Mouse (Mus musculus) lung, embryonic 16.5 days (tissue): Measurements from ENCODE around the gene Dnm2. TPM values are rescaled to one million over a fixed set of nuclear protein-coding genes. Genes with fewer than 3 reads are reported as not detected.

ENCODE experiments used
- ATAC-seq: fragments of 200-750 bp; cut with Nextera tagmentation; 2 replicates; pipeline ENCODE4 v1.8.0; 2017; ENCODE audit warnings: low read depth, mild to moderate bottlenecking, moderate library complexity
- H3K27ac ChIP-seq: fragments of 300-500 bp; sonication (generic); 2 replicates; pipeline ENCODE4 v1.5.1; 2014; ENCODE audit warnings: mild to moderate bottlenecking, control low read depth, low read length
- H3K27me3 ChIP-seq: fragments of 300-500 bp; sonication (generic); 2 replicates; pipeline ENCODE4 v1.6.1; 2014; ENCODE audit warnings: low read depth, low read length, mixed read lengths; ENCODE audit not compliant: control insufficient read depth, insufficient read depth
- H3K36me3 ChIP-seq: fragments of 300-500 bp; sonication (generic); 2 replicates; pipeline ENCODE4 v1.6.1; 2014; ENCODE audit warnings: low read length; ENCODE audit not compliant: control insufficient read depth, insufficient read depth
- H3K4me1 ChIP-seq: fragments of 300-500 bp; sonication (generic); replicated peaks from 2 replicates; pipeline ENCODE4 v1.6.1; 2014; ENCODE audit warnings: low read length, mixed read lengths; ENCODE audit not compliant: control insufficient read depth, insufficient read depth
- H3K4me2 ChIP-seq: fragments of 300-500 bp; sonication (generic); 2 replicates; pipeline ENCODE4 v1.6.1; 2014; ENCODE audit warnings: low read depth, low read length, control low read depth
- H3K4me3 ChIP-seq: fragments of 300-500 bp; sonication (generic); 2 replicates; pipeline ENCODE4 v1.5.1; 2014; ENCODE audit warnings: mild to moderate bottlenecking, low read length, control low read depth
- H3K9ac ChIP-seq: fragments of 300-500 bp; sonication (generic); 2 replicates; pipeline ENCODE4 v1.6.1; 2014; ENCODE audit warnings: low read length, control low read depth
- H3K9me3 ChIP-seq: fragments of 300-500 bp; sonication (generic); 2 replicates; pipeline ENCODE4 v1.6.1; 2016; ENCODE audit warnings: low read length; ENCODE audit not compliant: control insufficient read depth
- WGBS: fragments of 180-500 bp; shearing (Covaris S2); extraction: QIAGEN DNeasy Blood & Tissue Kit; methylation state at CpG from one replicate; pipeline ENCODE4 v1.1.7; 2014; 5-methylcytosine and 5-hydroxymethylcytosine counted together
- polyA plus RNA-seq: library from polyadenylated mRNA; unstranded; fragments of >200 nt; fragmentation: Nextera tagmentation; extraction: Ambion mirVana; gene quantifications from 2 replicates; pipeline ENCODE4 v1.2.1, GENCODE M21; 2015

Gene Dnm2
- polyA plus RNA-seq, 1 experiment from 2014 or later, result 77.5 TPM

- Histone ChIP-seq H3K4me3 (no peak overlapping the region), H3K27me3 (no peaks in the 10 kb centered on the region), H3K4me1 (no peaks in the 10 kb centered on the region), H3K9me3 (no peaks in the 10 kb centered on the region), H3K36me3 (peaks cover 66% of the 10 kb centered on the region), H3K27ac (no peak overlapping the region), H3K4me2 (no peak overlapping the region), H3K9ac (no peak overlapping the region)
- 93% methylated on average over 5 of the region's 5 CpGs for WGBS
- no peak for ATAC-seq
Measured at GRCm38 (mm10) chr9:21403745-21404144, 21.0 kb upstream of the Dnm2 start.

- peaks cover 54% of the 10 kb centered on the region for H3K36me3 ChIP-seq
- H3K4me3 ChIP-seq, result no peak overlapping the region
- H3K27ac ChIP-seq, result no peak overlapping the region
- no peak overlapping the region for H3K9ac ChIP-seq
- H3K4me2 ChIP-seq, result no peak overlapping the region
- no peaks in the 10 kb centered on the region for H3K4me1 ChIP-seq
- no peaks in the 10 kb centered on the region for H3K9me3 ChIP-seq
- no peaks in the 10 kb centered on the region for H3K27me3 ChIP-seq
- no peak for ATAC-seq
- 67% methylated on average over 4 of the region's 4 CpGs for WGBS
Measured at GRCm38 (mm10) chr9:21405525-21405924, 19.2 kb upstream of the Dnm2 start.

DNA sequence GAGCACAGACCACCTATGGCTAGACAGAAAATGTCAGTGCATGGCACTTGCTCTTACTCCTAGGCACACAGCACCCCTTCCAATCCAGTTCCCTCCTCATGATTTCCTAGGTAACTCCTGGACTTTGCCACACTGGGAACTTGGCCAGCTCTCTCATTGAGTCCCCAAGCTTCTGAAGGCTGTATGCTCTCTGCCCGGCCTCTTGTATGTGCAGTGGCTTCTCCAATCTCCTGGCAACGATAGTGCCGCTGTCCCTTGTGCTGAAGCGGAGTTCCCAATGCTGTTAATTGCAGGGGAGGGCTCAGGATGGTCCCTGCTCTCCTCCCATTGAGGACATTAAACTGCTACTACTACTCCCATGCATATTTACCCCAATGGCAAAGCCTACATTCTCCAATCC is 16.8 kb upstream of the Dnm2 start:
- H3K27me3 ChIP-seq, result no peaks in the 10 kb centered on the region
- H3K36me3 ChIP-seq, result peaks cover 35% of the 10 kb centered on the region
- H3K4me3 ChIP-seq, result no peak overlapping the region
- 11% methylated on average over 4 of the region's 4 CpGs for WGBS
- no peak for ATAC-seq
- no peak overlapping the region for H3K27ac ChIP-seq
- H3K9ac ChIP-seq, result no peak overlapping the region
- no peaks in the 10 kb centered on the region for H3K9me3 ChIP-seq
- peaks cover 8% of the 10 kb centered on the region for H3K4me1 ChIP-seq
- no peak overlapping the region for H3K4me2 ChIP-seq

DNA sequence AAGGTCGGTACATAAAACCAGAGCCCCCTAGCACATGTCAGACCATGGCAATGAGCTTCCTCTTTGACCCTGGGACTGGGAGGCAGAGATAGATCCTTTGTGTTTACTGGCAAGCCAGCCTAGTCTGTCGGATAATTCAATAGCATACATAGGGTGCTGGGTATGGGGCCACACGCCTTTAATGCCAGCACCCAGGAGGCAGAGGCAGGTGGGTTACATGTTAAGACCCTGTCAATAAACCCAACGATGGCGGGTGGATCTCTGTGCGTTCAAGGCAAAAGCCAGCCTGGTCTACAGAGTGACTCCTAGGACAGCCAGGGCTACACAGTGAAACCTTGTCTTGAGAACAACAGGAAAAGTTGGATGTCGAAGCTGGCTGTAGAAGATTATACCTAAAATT is 16.1 kb upstream of the Dnm2 start:
- no peak for ATAC-seq
- Histone ChIP-seq H3K4me1 (peaks cover 8% of the 10 kb centered on the region), H3K27ac (no peak overlapping the region), H3K4me3 (no peak overlapping the region), H3K36me3 (peaks cover 29% of the 10 kb centered on the region), H3K9me3 (no peaks in the 10 kb centered on the region), H3K9ac (no peak overlapping the region), H3K27me3 (no peaks in the 10 kb centered on the region), H3K4me2 (no peak overlapping the region)
- 71% methylated on average over 7 of the region's 7 CpGs for WGBS

DNA sequence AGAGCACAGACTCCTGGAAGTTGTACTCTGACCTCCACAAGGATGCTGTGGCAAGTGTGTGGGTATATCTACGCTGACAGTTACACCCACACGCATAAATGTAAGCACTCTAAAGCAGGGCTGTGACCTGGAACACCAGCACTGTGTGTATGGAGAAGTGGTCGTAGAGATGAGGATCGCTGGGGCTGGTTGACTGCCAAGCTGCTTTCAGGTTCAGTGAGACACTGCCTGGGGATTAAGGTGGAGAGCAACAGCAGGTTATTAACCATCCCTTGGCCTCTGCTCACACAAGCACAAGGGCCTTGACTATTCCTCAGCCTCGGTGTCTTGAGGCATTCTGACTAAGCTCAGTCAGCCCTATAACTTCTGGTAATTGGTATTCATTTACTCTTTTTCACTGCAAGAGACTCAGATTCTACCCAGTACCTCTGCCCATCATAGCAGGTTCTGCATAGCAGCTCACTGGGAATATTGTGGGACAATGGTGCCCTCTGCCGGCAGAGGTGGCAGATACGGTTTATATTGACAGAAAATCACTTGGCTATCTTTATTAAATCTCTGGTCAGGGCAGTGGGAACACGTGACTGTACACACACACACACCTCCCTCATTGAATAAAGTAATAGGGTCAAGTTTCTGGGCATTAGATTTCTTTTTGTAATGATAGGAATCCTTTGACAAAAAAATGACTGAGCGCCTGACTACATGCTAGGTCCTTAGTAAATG is 15.0 kb upstream of the Dnm2 start:
- H3K27ac ChIP-seq, result no peak overlapping the region
- peaks cover 19% of the 10 kb centered on the region for H3K36me3 ChIP-seq
- H3K27me3 ChIP-seq, result no peaks in the 10 kb centered on the region
- 30% methylated on average over 9 of the region's 9 CpGs for WGBS
- peaks cover 8% of the 10 kb centered on the region for H3K4me1 ChIP-seq
- no peak overlapping the region for H3K4me3 ChIP-seq
- no peaks in the 10 kb centered on the region for H3K9me3 ChIP-seq
- no peak overlapping the region for H3K9ac ChIP-seq
- H3K4me2 ChIP-seq, result no peak overlapping the region
- ATAC-seq, result no peak

GRCm38 (mm10) chr9:21411669-21412550 is 12.8 kb upstream of the Dnm2 start, which contains the start of gene Qtrt1:
Gene Qtrt1 (plus strand): TSS chr9:21411837.
- H3K27ac ChIP-seq, result peak within 1 kb of the TSS; percentile 24; the same call in 1 of the 2 replicates
- no peaks in the 10 kb centered on the region for H3K9me3 ChIP-seq
- 1% methylated on average over 53 of the region's 53 CpGs for WGBS
- H3K4me3 ChIP-seq, result peak within 1 kb of the TSS; percentile 80
- peak; percentile 95 for ATAC-seq
- peak within 1 kb of the TSS; percentile 75 for H3K9ac ChIP-seq
- H3K4me2 ChIP-seq, result peak within 1 kb of the TSS; percentile 77
- peaks cover 8% of the 10 kb centered on the region for H3K4me1 ChIP-seq
- no peaks in the 10 kb centered on the region for H3K36me3 ChIP-seq
- no peaks in the 10 kb centered on the region for H3K27me3 ChIP-seq

DNA sequence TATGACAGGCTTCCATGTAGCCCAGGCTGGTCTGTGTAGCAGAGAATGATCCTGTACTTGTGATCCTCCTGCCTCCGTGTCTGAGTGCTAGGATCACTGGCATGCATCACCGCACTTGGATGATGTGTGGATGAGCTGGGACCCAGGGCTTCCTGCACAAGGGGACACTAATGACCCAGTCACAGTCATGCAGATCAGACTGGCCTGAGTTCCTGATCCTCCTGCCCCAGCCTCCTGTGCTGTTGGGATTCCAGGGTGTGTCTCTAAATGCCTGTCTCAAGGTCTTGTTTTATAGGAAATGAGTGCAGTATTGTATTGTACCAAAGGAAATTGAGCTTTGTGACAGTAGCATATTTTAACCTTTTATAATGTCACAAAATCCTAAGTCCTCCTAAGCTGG is 6.8 kb upstream of the Dnm2 start:
- no peak overlapping the region for H3K4me3 ChIP-seq
- no peak overlapping the region for H3K4me2 ChIP-seq
- no peak overlapping the region for H3K9ac ChIP-seq
- ATAC-seq, result no peak
- no peaks in the 10 kb centered on the region for H3K4me1 ChIP-seq
- no peaks in the 10 kb centered on the region for H3K27me3 ChIP-seq
- H3K27ac ChIP-seq, result no peak overlapping the region
- H3K9me3 ChIP-seq, result no peaks in the 10 kb centered on the region
- H3K36me3 ChIP-seq, result peaks cover 11% of the 10 kb centered on the region
- WGBS, result 90% methylated on average over 2 of the region's 2 CpGs

GRCm38 (mm10) chr9:21419646-21420045 is 5.1 kb upstream of the Dnm2 start:
- no peak for ATAC-seq
- Histone ChIP-seq H3K9me3 (no peaks in the 10 kb centered on the region), H3K36me3 (peaks cover 11% of the 10 kb centered on the region), H3K27ac (no peak overlapping the region), H3K4me1 (no peaks in the 10 kb centered on the region), H3K9ac (no peak overlapping the region), H3K27me3 (no peaks in the 10 kb centered on the region), H3K4me3 (no peak overlapping the region), H3K4me2 (no peak overlapping the region)
- 83% methylated on average over 2 of the region's 2 CpGs for WGBS

GRCm38 (mm10) chr9:21425556-21425945 is 843 bp downstream of the Dnm2 start:
- no peak for ATAC-seq
- Histone ChIP-seq H3K9me3 (no peaks in the 10 kb centered on the region), H3K9ac (peak overlapping the region; percentile 91), H3K27ac (peak overlapping the region; percentile 79; the same call in 1 of the 2 replicates), H3K4me2 (peak overlapping the region; percentile 90), H3K4me3 (peak overlapping the region; percentile 89), H3K36me3 (no peaks in the 10 kb centered on the region), H3K27me3 (no peaks in the 10 kb centered on the region), H3K4me1 (peaks cover 14% of the 10 kb centered on the region)
- whole genome bisulfite sequencing, result 2% methylated on average over 6 of the region's 6 CpGs
